Mouse (Mus musculus): ENCODE measurements around the gene Serpina1d.
"Not testable (repeated sequence)": the region's sequence is repeated elsewhere in the genome, so short reads cannot be mapped to it uniquely, and the experiment has no call there.

Serpina1d gene

DNA sequence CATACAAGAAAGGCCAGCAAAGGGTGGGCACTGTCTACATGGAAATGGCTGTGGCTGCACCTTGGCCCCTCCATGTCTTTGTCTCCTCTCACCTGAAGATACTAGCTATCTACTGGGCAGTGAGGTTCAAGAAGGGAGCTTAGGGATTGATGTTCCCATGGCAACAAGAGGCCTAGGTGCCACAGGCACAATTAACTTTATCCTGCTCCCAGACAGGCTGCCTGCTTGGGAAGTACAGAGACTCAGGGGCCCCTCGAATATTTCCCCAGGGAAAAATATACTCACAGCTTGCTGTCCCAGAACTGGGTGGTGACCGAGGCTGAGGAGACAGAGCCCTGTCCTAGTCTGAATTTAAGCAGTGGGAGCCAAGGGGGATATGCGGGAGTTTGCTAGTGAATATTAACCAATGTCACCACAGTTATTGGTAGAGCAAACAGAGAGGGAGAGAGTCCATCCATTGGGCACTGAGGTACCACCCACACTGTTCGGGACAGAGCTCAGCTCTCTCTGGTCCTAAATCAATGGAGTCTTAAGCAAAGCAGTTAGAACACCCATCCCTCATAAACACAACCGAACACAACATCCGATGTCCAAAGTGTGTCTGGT lies at the start of gene Serpina1d:
Gene Serpina1d, minus strand, starts transcription at position 347 of the 606 bp plus-strand sequence.
- not testable (repeated sequence) for DNase-seq

GRCm38 (mm10) chr12:103770597-103770996 lies 2.8 kb downstream of the Serpina1d start:
- not testable (repeated sequence) for DNase-seq

DNA sequence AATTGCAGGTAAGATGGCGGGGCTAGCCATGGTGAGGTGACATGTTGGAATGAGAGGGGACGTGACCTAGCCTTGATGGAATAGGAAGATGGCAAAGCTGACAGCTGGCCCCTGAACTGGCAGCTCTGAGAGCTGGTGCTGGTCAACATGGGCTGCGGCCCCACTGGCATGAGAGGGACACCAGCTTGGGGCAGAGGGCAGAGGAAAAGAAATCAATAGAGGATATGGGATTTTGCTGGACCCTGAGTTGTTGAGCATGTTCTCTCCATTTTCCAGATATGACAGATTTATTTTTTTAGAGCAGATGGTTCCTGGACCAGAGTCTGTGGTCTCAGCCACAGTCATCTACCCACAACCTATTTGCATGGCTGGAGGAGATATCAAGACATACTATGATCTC lies 10.3 kb downstream of the Serpina1d start:
- not testable (repeated sequence) for DNase-seq

- not testable (repeated sequence) for DNase-seq
Observed at GRCm38 (mm10) chr12:103760316-103760715, 13.1 kb downstream of the Serpina1d start.

DNA sequence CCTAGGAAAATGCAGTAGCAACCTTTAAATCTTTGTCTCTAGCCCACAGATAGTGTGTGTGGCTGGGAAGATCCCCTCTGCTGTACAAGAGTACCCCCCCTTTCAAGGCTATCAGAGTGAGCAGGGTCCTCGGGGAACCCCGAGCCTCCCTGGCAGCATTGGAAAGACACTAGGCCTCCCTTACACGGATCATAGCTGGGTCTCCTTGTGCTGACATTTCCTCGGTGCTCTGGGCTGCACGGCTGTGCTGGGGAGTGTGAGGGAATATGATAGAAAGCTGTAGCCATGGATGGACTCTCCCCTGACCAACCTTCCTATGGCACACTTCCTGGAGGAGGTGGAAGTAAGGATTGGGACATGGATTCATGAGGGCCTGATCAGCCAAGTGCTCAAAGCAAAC lies 27.4 kb downstream of the Serpina1d start:
- DNase-seq = not testable (repeated sequence)

- not testable (repeated sequence) for DNase-seq
Observed at GRCm38 (mm10) chr12:103737791-103738580, 35.4 kb downstream of the Serpina1d start.

GRCm38 (mm10) chr12:103735566-103735965 lies 37.8 kb downstream of the Serpina1d start:
- DNase-seq = not testable (repeated sequence)

DNA sequence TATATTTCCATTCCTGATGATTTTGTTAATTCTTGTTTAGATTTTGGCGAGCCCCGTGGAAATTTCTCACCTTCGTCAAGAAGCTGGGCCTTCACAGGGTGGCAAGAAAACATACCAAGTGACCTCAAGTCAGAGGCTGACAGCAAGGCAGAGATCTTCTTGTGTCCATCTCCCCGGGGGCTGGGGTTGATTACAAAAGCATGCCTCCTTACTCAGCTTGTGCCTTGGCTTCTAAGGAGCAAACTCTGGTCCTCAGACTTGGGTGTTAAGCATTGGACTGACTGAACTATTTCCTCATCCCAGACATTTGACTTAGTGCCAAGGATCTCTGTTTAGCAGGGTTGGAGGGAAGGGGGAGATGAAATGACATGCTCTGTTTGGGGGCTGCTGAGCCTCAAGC lies 38.3 kb downstream of the Serpina1d start:
- not testable (repeated sequence) for DNase-seq

Data from right cerebral cortex, postnatal 14 days (tissue).